Mouse (Mus musculus) liver, postnatal 0 days (tissue): ENCODE measurements around the gene Stac.

ENCODE experiments used
- CTCF ChIP-seq: sonication (generic); IDR thresholded peaks from 2 replicates; pipeline ENCODE4 v1.5.1; 2016; ENCODE audit warnings: antibody characterized with exemption, low read depth
- EP300 ChIP-seq: IDR thresholded peaks from 2 replicates; pipeline ENCODE4 v1.6.1; 2016; ENCODE audit warnings: antibody characterized with exemption, low read depth, mild to moderate bottlenecking

DNA sequence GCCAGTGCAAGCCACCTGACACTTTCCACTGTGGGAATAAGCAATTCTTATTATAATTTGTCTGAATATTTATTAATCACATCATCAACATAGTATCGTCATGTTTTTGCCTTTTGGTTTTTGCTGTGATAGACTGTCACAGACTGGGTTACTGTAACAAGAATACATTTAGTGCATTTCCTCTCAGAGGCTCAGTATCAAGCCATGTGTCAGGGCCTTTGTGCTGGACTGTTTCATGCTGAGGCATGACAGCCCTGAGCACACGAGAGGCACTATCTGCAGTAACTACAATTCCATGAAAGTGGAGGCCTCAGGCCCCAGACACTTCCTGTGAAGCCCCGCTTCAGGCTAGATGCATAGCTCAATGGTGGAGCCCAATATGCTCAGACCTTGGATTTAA, 133.4 kb downstream of the Stac start:
- TF ChIP-seq CTCF (no peak), EP300 (no peak)
